Mouse (Mus musculus) liver, adult 2 months (tissue): ENCODE measurements around the gene Tceanc2. TPM values are rescaled to one million over a fixed set of nuclear protein-coding genes. Genes with fewer than 3 reads are reported as not detected.

ENCODE experiments used
- DNase-seq: peaks from one replicate; pipeline ENCODE4 v3.0.0-alpha.2; 2011; ENCODE audit warnings: low read depth, low spot score; ENCODE audit errors: extremely low read depth
- H3K27ac ChIP-seq: fragments of 200-500 bp; replicated peaks from 2 replicates; pipeline ENCODE4 v1.5.1; 2012; ENCODE audit warnings: low read depth, mild to moderate bottlenecking, control low read depth, inconsistent platforms, low read length; ENCODE audit not compliant: insufficient read depth
- H3K27me3 ChIP-seq: fragments of 200-500 bp; 2 replicates; pipeline ENCODE4 v1.6.1; 2012; ENCODE audit warnings: mild to moderate bottlenecking, moderate library complexity, low read length, inconsistent platforms; ENCODE audit not compliant: control insufficient read depth, insufficient read depth
- H3K36me3 ChIP-seq: fragments of 200-500 bp; 2 replicates; pipeline ENCODE4 v1.6.1; 2012; ENCODE audit warnings: low read length, inconsistent platforms; ENCODE audit not compliant: control insufficient read depth, insufficient read depth
- H3K4me1 ChIP-seq: fragments of 200-500 bp; 2 replicates; pipeline ENCODE4 v1.6.1; 2011; ENCODE audit warnings: low read length; ENCODE audit not compliant: control insufficient read depth, insufficient read depth
- H3K4me3 ChIP-seq: fragments of 200-500 bp; 2 replicates; pipeline ENCODE4 v1.5.1; 2011; ENCODE audit warnings: low read depth, mild to moderate bottlenecking, control low read depth, low read length, moderate library complexity; ENCODE audit not compliant: insufficient read depth
- H3K79me2 ChIP-seq: fragments of 200-500 bp; 2 replicates; pipeline ENCODE4 v1.6.1; 2012; ENCODE audit warnings: inconsistent platforms, mild to moderate bottlenecking, low read length, moderate library complexity; ENCODE audit not compliant: control insufficient read depth, insufficient read depth
- H3K9ac ChIP-seq: fragments of 200-500 bp; 2 replicates; pipeline ENCODE4 v1.6.1; 2012; ENCODE audit warnings: low read depth, mild to moderate bottlenecking, control low read depth, inconsistent platforms, low read length
- CTCF ChIP-seq: fragments of 200-500 bp; IDR thresholded peaks from 2 replicates; pipeline ENCODE4 v1.5.1; 2011; ENCODE audit warnings: low read depth, low read length, control low read depth
- POLR2A ChIP-seq: fragments of 200-500 bp; IDR thresholded peaks from 2 replicates; pipeline ENCODE4 v1.6.1; 2011; ENCODE audit warnings: low read length, control low read depth; ENCODE audit not compliant: insufficient read depth; ENCODE audit errors: extremely low read depth
- WGBS: fragments of 180-500 bp; shearing (Covaris S2); methylation state at CpG from one replicate; pipeline ENCODE4 v1.1.7; 2018; 5-methylcytosine and 5-hydroxymethylcytosine counted together
- polyA plus RNA-seq: library from polyadenylated mRNA; depleted of rRNA; stranded (reverse); fragments of >200 nt; gene quantifications from 2 replicates; pipeline ENCODE4 v1.2.3, GENCODE M21; 2012
- total RNA-seq: library from RNA; depleted of rRNA; stranded (reverse); fragments of >200 nt; gene quantifications from 2 replicates; pipeline ENCODE4 v1.2.3, GENCODE M21; 2014

Tceanc2 gene
- total and polyA plus RNA-seq, 2 experiments = 5.3 to 6.6 TPM

GRCm38 (mm10) chr4:107183203-107183602 lies 4.3 kb upstream of the Tceanc2 start:
- Histone ChIP-seq H3K9ac (no peak overlapping the region), H3K4me3 (no peak overlapping the region), H3K36me3 (peaks cover 23% of the 10 kb centered on the region), H3K27ac (no peak overlapping the region), H3K4me1 (peaks cover 14% of the 10 kb centered on the region), H3K27me3 (no peaks in the 10 kb centered on the region), H3K79me2 (peaks cover 31% of the 10 kb centered on the region; the same call in 1 of the 2 replicates)
- WGBS = 66% methylated on average over 4 of the region's 4 CpGs
- no peak for DNase-seq
- TF ChIP-seq POLR2A = no peak
- no peak for TF ChIP-seq CTCF

- no peak overlapping the region for H3K27ac ChIP-seq
- no peak for TF ChIP-seq POLR2A
- TF ChIP-seq CTCF = no peak
- DNase-seq = no peak
- no peak overlapping the region for H3K9ac ChIP-seq
- H3K79me2 ChIP-seq = peaks cover 31% of the 10 kb centered on the region; the same call in 1 of the 2 replicates
- H3K4me1 ChIP-seq = peaks cover 14% of the 10 kb centered on the region
- 64% methylated on average over 2 of the region's 2 CpGs for WGBS
- no peak overlapping the region for H3K4me3 ChIP-seq
- H3K27me3 ChIP-seq = no peaks in the 10 kb centered on the region
- H3K36me3 ChIP-seq = peaks cover 19% of the 10 kb centered on the region
Measured at GRCm38 (mm10) chr4:107182796-107183195, 3.9 kb upstream of the Tceanc2 start.

- H3K36me3 ChIP-seq = peaks cover 11% of the 10 kb centered on the region
- no peak overlapping the region for H3K4me3 ChIP-seq
- no peak for DNase-seq
- TF ChIP-seq POLR2A (no peak), CTCF (no peak)
- H3K27ac ChIP-seq = no peak overlapping the region
- WGBS = 76% methylated on average over 6 of the region's 6 CpGs
- H3K9ac ChIP-seq = no peak overlapping the region
- peaks cover 26% of the 10 kb centered on the region; the same call in 1 of the 2 replicates for H3K79me2 ChIP-seq
- H3K4me1 ChIP-seq = peaks cover 14% of the 10 kb centered on the region
- H3K27me3 ChIP-seq = no peaks in the 10 kb centered on the region
Measured at GRCm38 (mm10) chr4:107181866-107182265, 3.0 kb upstream of the Tceanc2 start.

GRCm38 (mm10) chr4:107180746-107181145 lies 1.8 kb upstream of the Tceanc2 start:
- peaks cover 14% of the 10 kb centered on the region for H3K4me1 ChIP-seq
- DNase-seq = no peak
- peaks cover 4% of the 10 kb centered on the region; the same call in 1 of the 2 replicates for H3K36me3 ChIP-seq
- H3K79me2 ChIP-seq = peaks cover 26% of the 10 kb centered on the region; the same call in 1 of the 2 replicates
- no peak overlapping the region for H3K9ac ChIP-seq
- H3K27ac ChIP-seq = no peak overlapping the region
- no peaks in the 10 kb centered on the region for H3K27me3 ChIP-seq
- TF ChIP-seq POLR2A = no peak
- no peak for TF ChIP-seq CTCF
- no peak overlapping the region for H3K4me3 ChIP-seq

- H3K27ac ChIP-seq = no peak overlapping the region
- peaks cover 14% of the 10 kb centered on the region for H3K4me1 ChIP-seq
- 0% methylated on average over 8 of the region's 8 CpGs for WGBS
- H3K4me3 ChIP-seq = peak overlapping the region; percentile 84
- no peaks in the 10 kb centered on the region for H3K27me3 ChIP-seq
- TF ChIP-seq POLR2A = no peak
- no peak for TF ChIP-seq CTCF
- peaks cover 8% of the 10 kb centered on the region for H3K36me3 ChIP-seq
- DNase-seq = peak; percentile 52
- peaks cover 20% of the 10 kb centered on the region; the same call in 1 of the 2 replicates for H3K79me2 ChIP-seq
- peak overlapping the region; percentile 92 for H3K9ac ChIP-seq
Measured at GRCm38 (mm10) chr4:107179561-107179960, 645 bp upstream of the Tceanc2 start.

GRCm38 (mm10) chr4:107178182-107178829 lies 610 bp downstream of the Tceanc2 start, which contains the start of gene Tmem59:
Gene Tmem59 (plus strand): TSS chr4:107178399.
- H3K27me3 ChIP-seq = no peaks in the 10 kb centered on the region
- peaks cover 12% of the 10 kb centered on the region for H3K36me3 ChIP-seq
- H3K4me1 ChIP-seq = peaks cover 13% of the 10 kb centered on the region
- peak; percentile 93 for DNase-seq
- H3K27ac ChIP-seq = peak within 1 kb of the TSS; percentile 86
- H3K9ac ChIP-seq = peak within 1 kb of the TSS; percentile 92
- TF ChIP-seq CTCF (no peak), POLR2A (peak; percentile 77)
- peak within 1 kb of the TSS; percentile 84 for H3K4me3 ChIP-seq
- WGBS = under 1% methylated on average over 48 of the region's 49 CpGs
- peaks cover 19% of the 10 kb centered on the region; the same call in 1 of the 2 replicates for H3K79me2 ChIP-seq
